Mouse (Mus musculus) limb, embryonic 14.5 days (tissue): ENCODE measurements around the gene Gm4869. TPM values are rescaled to one million over a fixed set of nuclear protein-coding genes. Genes with fewer than 3 reads are reported as not detected.

Experiments used
- ATAC-seq: fragments of 200-750 bp; cut with Nextera tagmentation; 2 replicates; pipeline ENCODE4 v1.8.0; 2017; ENCODE audit warnings: low read depth, moderate number of reproducible peaks, moderate TSS enrichment; ENCODE audit not compliant: low FRiP score
- DNase-seq: peaks from one replicate; pipeline ENCODE4 v3.0.0-alpha.2; 2015; ENCODE audit warnings: low spot score
- H3K27ac ChIP-seq: fragments of 300-500 bp; sonication (generic); replicated peaks from 2 replicates; pipeline ENCODE4 v1.5.1; 2014; ENCODE audit warnings: low read depth, mild to moderate bottlenecking, low read length, moderate library complexity, mixed read lengths
- H3K27me3 ChIP-seq: fragments of 300-500 bp; sonication (generic); 2 replicates; pipeline ENCODE4 v1.6.1; 2014; ENCODE audit warnings: low read length, mixed read lengths; ENCODE audit not compliant: control insufficient read depth, insufficient read depth
- H3K36me3 ChIP-seq: fragments of 300-500 bp; sonication (generic); 2 replicates; pipeline ENCODE4 v1.6.1; 2014; ENCODE audit warnings: mild to moderate bottlenecking, low read length, moderate library complexity, mixed read lengths; ENCODE audit not compliant: control insufficient read depth, insufficient read depth
- H3K4me1 ChIP-seq: fragments of 300-500 bp; sonication (generic); 2 replicates; pipeline ENCODE4 v1.6.1; 2014; ENCODE audit warnings: antibody characterized with exemption, low read length, mixed read lengths; ENCODE audit not compliant: control insufficient read depth, insufficient read depth
- H3K4me2 ChIP-seq: fragments of 300-500 bp; sonication (generic); replicated peaks from 2 replicates; pipeline ENCODE4 v1.6.1; 2014; ENCODE audit warnings: low read depth, mild to moderate bottlenecking, low read length, moderate library complexity; ENCODE audit not compliant: severe bottlenecking
- H3K4me3 ChIP-seq: fragments of 300-500 bp; sonication (generic); replicated peaks from 2 replicates; pipeline ENCODE4 v1.5.1; 2014; ENCODE audit warnings: low read length
- H3K9ac ChIP-seq: fragments of 300-500 bp; sonication (generic); 2 replicates; pipeline ENCODE4 v1.6.1; 2014; ENCODE audit warnings: mild to moderate bottlenecking, low read depth, low read length, moderate library complexity; ENCODE audit not compliant: severe bottlenecking
- H3K9me3 ChIP-seq: fragments of 300-500 bp; sonication (generic); 2 replicates; pipeline ENCODE4 v1.6.1; 2016; ENCODE audit warnings: low read length; ENCODE audit not compliant: control insufficient read depth
- POLR2A ChIP-seq: fragments of 200-500 bp; IDR thresholded peaks from 2 replicates; pipeline ENCODE4 v1.8.0; 2012; ENCODE audit warnings: inconsistent platforms, mild to moderate bottlenecking, moderate library complexity, borderline replicate concordance; ENCODE audit not compliant: insufficient read depth, insufficient read length; ENCODE audit errors: extremely low read depth
- WGBS: fragments of 180-500 bp; shearing (Covaris S2); extraction: QIAGEN DNeasy Blood & Tissue Kit; methylation state at CpG from one replicate; pipeline ENCODE4 v1.1.7; 2014; 5-methylcytosine and 5-hydroxymethylcytosine counted together
- polyA plus RNA-seq, 2 experiments: library from polyadenylated mRNA; depleted of rRNA in 1 of 2; stranded (reverse) in 1 of 2; unstranded in 1 of 2; fragments of >200 nt; fragmentation: Nextera tagmentation in 1 of 2; extraction: Ambion mirVana in 1 of 2; gene quantifications; 2 replicates each; pipeline versions ENCODE4 v1.2.1 to v1.2.3; 2012 to 2014

Gm4869 gene
- polyA plus RNA-seq, 2 experiments, result 0.13 TPM; not detected in 1

DNA sequence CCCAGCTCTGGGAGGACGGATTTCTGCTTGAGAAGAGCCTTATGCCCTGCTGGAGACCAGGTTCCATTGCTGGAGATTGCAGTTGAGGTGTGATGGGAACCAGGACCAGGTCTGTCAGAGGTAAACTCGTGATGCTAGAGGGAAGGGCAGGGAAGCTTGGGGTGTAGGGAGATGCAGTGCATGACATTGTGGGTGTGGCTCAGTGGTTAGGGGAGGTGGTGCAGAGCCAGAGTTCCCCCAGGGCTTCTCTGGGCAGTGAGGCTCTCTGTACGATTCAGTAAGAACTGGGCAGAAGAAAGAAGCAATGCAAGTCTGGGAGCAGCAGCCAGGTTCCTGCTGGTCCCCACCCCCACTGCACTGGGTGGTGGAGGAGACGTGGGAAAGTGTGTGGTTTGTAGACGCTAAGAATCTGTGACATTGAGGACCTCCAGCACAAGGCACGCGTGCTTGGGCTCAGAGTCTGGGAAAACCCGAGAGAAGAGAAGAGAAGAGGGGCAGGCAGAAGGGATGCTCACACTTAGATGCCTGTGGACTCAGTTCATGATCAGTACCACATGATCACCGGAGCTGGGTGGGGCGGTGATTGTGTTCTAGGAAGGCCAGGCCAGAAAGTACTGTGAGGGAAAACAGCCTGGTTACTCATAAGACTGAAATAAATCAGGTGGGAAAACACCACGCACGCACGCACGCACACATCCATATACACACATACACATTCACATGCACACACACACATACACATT lies 62.2 kb downstream of the Gm4869 start:
- WGBS, result 80% methylated on average over 14 of the region's 14 CpGs
- no peak for ATAC-seq
- H3K9ac ChIP-seq, result 0 out of 2 replicates have a peak overlapping the region, but pooled peaks have one; percentile 26
- H3K27ac ChIP-seq, result 0 out of 2 replicates have a peak overlapping the region, but pooled peaks have one; percentile 5
- H3K4me2 ChIP-seq, result peak overlapping the region; percentile 61; the same call in 1 of the 2 replicates
- peaks cover 39% of the 10 kb centered on the region for H3K4me1 ChIP-seq
- DNase-seq, result no peak
- H3K27me3 ChIP-seq, result no peaks in the 10 kb centered on the region
- TF ChIP-seq POLR2A, result no peak
- H3K4me3 ChIP-seq, result no peak overlapping the region
- no peaks in the 10 kb centered on the region for H3K36me3 ChIP-seq
- H3K9me3 ChIP-seq, result no peaks in the 10 kb centered on the region

DNA sequence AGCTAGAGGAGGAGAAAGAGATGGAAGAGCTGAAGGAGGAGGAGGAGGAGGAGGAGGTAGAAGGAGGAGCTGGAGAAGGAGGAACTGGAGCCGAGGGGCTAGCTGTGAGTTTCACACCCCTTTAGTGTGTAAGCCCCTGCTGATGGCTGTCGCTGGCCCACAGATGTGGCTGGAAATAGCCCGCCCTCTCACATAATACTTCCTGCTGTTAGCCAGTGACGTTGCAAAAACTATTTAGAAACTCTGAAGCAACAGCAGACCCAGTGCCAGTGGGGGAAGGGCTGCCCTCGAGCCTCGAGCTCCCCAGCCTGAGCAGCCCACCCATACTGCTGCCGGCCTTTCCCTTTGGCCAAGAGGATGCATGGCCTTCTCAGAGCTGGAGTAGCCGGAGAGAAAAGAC lies 63.2 kb downstream of the Gm4869 start:
- no peaks in the 10 kb centered on the region for H3K36me3 ChIP-seq
- no peak for TF ChIP-seq POLR2A
- H3K9me3 ChIP-seq, result no peaks in the 10 kb centered on the region
- H3K27ac ChIP-seq, result peak overlapping the region; percentile 46; the same call in 1 of the 2 replicates
- peak overlapping the region; percentile 34 for H3K9ac ChIP-seq
- DNase-seq, result no peak
- peaks cover 36% of the 10 kb centered on the region for H3K4me1 ChIP-seq
- 23% methylated on average over 8 of the region's 8 CpGs for WGBS
- H3K4me2 ChIP-seq, result peak overlapping the region; percentile 28
- no peak overlapping the region for H3K4me3 ChIP-seq
- no peak for ATAC-seq
- H3K27me3 ChIP-seq, result no peaks in the 10 kb centered on the region

DNA sequence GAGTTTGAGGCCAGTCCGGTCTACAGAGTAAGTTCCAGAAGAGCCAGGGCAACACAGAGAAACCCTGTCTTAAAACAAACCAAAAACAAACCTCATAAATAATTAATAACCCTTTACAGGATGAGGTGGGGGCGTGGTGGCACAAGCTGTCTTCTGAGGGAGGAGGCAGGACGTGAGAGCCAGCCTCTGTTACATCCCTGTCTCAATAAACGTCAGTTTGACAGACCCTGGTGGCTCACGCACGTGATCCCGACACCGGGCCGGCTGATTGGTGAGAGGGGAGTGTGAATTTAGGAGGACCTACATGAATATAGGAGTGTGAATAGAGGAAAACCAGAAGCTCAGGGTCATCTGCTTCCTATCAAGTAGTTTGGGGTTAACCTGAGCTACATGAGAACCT lies 63.8 kb downstream of the Gm4869 start:
- DNase-seq (no peak), ATAC-seq (no peak)
- Histone ChIP-seq H3K4me3 (no peak overlapping the region), H3K36me3 (no peaks in the 10 kb centered on the region), H3K4me1 (peaks cover 36% of the 10 kb centered on the region), H3K4me2 (0 out of 2 replicates have a peak overlapping the region, but pooled peaks have one; percentile 28), H3K9me3 (no peaks in the 10 kb centered on the region), H3K9ac (peak overlapping the region; percentile 34; the same call in 1 of the 2 replicates), H3K27ac (peak overlapping the region; percentile 46; the same call in 1 of the 2 replicates), H3K27me3 (no peaks in the 10 kb centered on the region)
- 44% methylated on average over 9 of the region's 9 CpGs for WGBS
- TF ChIP-seq POLR2A, result no peak

DNA sequence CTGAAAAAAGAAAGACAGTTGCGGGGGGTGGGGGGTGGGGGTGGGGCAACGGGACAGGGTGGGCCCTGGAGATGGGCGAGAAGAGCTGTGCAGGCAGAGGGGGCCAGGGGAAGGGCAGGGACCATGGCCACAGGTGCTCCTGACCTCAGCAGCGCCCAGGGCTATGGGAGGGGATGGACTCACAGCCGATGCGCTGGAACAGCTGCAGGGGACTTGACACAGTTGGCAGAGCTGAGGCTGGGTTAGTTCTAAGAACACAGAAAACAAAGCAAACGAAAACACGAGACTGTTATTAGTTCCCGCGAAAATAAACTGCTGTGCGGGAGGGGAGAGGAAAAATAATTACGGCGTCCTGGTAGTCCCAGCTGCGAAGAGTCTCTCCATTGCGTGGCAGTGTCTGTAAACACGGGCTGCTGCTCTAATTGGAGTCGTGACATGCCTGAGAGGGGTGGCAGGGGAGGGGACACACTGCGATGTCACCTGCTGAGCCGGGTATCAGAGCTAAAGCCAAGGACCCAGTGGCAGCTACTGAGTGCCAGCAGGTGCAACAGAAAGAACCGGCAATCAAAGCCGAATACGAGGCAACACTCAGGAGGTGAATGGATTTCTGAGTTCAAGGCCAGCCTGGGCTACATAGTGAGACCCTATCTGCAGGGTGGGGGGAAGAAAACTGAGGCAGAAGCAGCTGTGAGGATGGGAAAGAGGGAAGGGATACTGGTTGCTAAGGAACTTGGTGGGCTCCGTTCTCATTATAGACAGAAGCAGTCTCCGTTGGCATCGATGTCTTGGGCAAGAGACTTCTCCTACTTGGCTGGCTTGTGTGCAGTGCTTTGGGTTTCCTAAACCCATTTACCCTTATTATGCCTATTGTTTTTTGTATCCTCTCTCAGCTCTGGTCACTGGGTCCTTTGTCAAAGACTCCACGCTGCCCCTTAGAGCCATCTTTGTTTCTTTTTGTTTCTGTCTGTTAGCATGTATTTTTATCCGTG lies 64.9 kb downstream of the Gm4869 start:
- peaks cover 34% of the 10 kb centered on the region for H3K4me1 ChIP-seq
- H3K27me3 ChIP-seq, result no peaks in the 10 kb centered on the region
- H3K4me2 ChIP-seq, result no peak overlapping the region
- no peaks in the 10 kb centered on the region for H3K9me3 ChIP-seq
- H3K27ac ChIP-seq, result 0 out of 2 replicates have a peak overlapping the region, but pooled peaks have one; percentile 13
- no peak for TF ChIP-seq POLR2A
- H3K36me3 ChIP-seq, result no peaks in the 10 kb centered on the region
- 47% methylated on average over 27 of the region's 27 CpGs for WGBS
- no peak overlapping the region for H3K9ac ChIP-seq
- no peak overlapping the region for H3K4me3 ChIP-seq
- ATAC-seq (no peak), DNase-seq (no peak)

DNA sequence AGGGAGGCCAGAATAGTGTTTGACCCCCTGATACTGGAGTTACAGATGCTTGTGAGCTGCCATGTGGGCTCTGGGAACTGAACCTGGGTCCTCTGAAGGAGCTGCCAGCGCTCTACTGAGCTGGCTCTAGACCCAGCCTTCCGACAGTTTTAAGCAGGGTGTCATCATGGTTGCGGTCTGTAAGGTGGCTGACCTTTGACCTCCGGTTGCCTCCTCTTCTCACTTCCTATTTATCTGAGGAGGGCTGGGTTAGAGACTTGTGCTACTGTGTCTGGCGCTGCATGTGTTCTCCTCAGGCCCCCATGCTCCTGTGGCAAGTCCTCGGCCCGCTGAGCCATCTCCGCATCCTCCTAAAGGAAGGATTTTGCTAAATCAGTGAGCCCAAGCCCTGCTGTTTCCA lies 68.5 kb downstream of the Gm4869 start:
- Histone ChIP-seq H3K4me1 (peaks cover 7% of the 10 kb centered on the region; the same call in 1 of the 2 replicates), H3K4me2 (no peak overlapping the region), H3K9me3 (no peaks in the 10 kb centered on the region), H3K36me3 (no peaks in the 10 kb centered on the region), H3K27me3 (no peaks in the 10 kb centered on the region), H3K4me3 (no peak overlapping the region), H3K9ac (no peak overlapping the region), H3K27ac (0 out of 2 replicates have a peak overlapping the region, but pooled peaks have one; percentile 3)
- no peak for ATAC-seq
- no peak for DNase-seq
- no peak for TF ChIP-seq POLR2A
- WGBS, result 85% methylated on average over 8 of the region's 8 CpGs
